Mouse (Mus musculus) kidney, embryonic 15.5 days (tissue): ENCODE data around the gene Ankrd37. TPM values are rescaled to one million over a fixed set of nuclear protein-coding genes. Genes with fewer than 3 reads are reported as not detected.

ENCODE experiments used
- ATAC-seq: fragments of 200-750 bp; cut with Nextera tagmentation; replicated peaks from 2 replicates; pipeline ENCODE4 v1.8.0; 2017; ENCODE audit warnings: moderate TSS enrichment; ENCODE audit not compliant: low FRiP score
- H3K27ac ChIP-seq: fragments of 300-500 bp; sonication (generic); 2 replicates; pipeline ENCODE4 v1.5.1; 2015; ENCODE audit warnings: mild to moderate bottlenecking, inconsistent platforms
- H3K27me3 ChIP-seq: fragments of 300-500 bp; sonication (generic); 2 replicates; pipeline ENCODE4 v1.6.1; 2015; ENCODE audit warnings: inconsistent platforms
- H3K36me3 ChIP-seq: fragments of 300-500 bp; sonication (generic); 2 replicates; pipeline ENCODE4 v1.6.1; 2015; ENCODE audit warnings: inconsistent platforms
- H3K4me1 ChIP-seq: fragments of 300-500 bp; sonication (generic); 2 replicates; pipeline ENCODE4 v1.6.1; 2015; ENCODE audit warnings: inconsistent platforms
- H3K4me2 ChIP-seq: fragments of 300-500 bp; sonication (generic); 2 replicates; pipeline ENCODE4 v1.6.1; 2015; ENCODE audit warnings: moderate library complexity, mild to moderate bottlenecking, inconsistent platforms
- H3K4me3 ChIP-seq: fragments of 300-500 bp; sonication (generic); replicated peaks from 2 replicates; pipeline ENCODE4 v1.5.1; 2015; ENCODE audit warnings: mild to moderate bottlenecking, inconsistent platforms
- H3K9ac ChIP-seq: fragments of 300-500 bp; sonication (generic); 2 replicates; pipeline ENCODE4 v1.6.1; 2015; ENCODE audit warnings: mild to moderate bottlenecking, inconsistent platforms
- H3K9me3 ChIP-seq: fragments of 300-500 bp; sonication (generic); replicated peaks from 2 replicates; pipeline ENCODE4 v1.6.1; 2016; ENCODE audit warnings: inconsistent platforms
- WGBS: fragments of 180-500 bp; shearing (Covaris S2); methylation state at CpG from one replicate; pipeline ENCODE4 v1.1.7; 2015; ENCODE audit warnings: mixed read lengths; 5-methylcytosine and 5-hydroxymethylcytosine counted together
- polyA plus RNA-seq: library from polyadenylated mRNA; unstranded; fragments of >200 nt; fragmentation: Nextera tagmentation; extraction: Ambion mirVana; gene quantifications from 2 replicates; pipeline ENCODE4 v1.2.1, GENCODE M21; 2015

Ankrd37 gene
- polyA plus RNA-seq, 1 experiment from 2014 or later: 23.6 TPM

DNA sequence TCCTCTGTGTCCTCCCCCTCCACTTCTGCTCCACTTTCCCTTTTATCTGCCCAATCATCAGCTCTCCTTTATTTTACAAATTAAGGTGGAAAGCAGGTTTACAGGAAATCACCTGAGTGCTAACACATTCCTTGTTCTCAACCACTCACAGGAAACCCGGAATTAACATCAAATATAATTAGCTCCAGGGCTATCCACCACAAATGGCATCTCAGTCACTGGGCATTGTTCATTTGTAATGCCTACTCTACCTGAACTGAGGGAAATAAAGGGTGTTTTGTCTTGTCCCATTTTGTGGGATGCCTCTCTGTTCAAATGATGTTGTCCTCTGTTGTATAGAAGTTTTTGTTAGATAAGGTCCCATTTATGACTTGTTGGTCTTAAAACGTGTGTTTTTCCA is 54.9 kb downstream of the Ankrd37 start:
- WGBS: 56% methylated on average over 2 of the region's 2 CpGs
- no peaks in the 10 kb centered on the region for H3K36me3 ChIP-seq
- no peak overlapping the region for H3K4me3 ChIP-seq
- no peak overlapping the region for H3K27ac ChIP-seq
- H3K4me2 ChIP-seq: no peak overlapping the region
- H3K4me1 ChIP-seq: no peaks in the 10 kb centered on the region
- no peaks in the 10 kb centered on the region for H3K9me3 ChIP-seq
- no peak for ATAC-seq
- H3K27me3 ChIP-seq: no peaks in the 10 kb centered on the region
- H3K9ac ChIP-seq: no peak overlapping the region

Other genes with a start within 250 kb of the Ankrd37 start
- 13.2 and 23.7 TPM in 2 replicates for gene Pdlim3, start 120.2 kb downstream of the Ankrd37 start, polyA plus RNA-seq
- not detected in 2 replicates for gene Ccdc110, start 71.1 kb downstream of the Ankrd37 start, polyA plus RNA-seq
- gene 1700029J07Rik, start 30.5 kb downstream of the Ankrd37 start, polyA plus RNA-seq: 4.9 and 5.5 TPM in 2 replicates
- 81.8 and 83.5 TPM in 2 replicates for gene Ufsp2, start 30.2 kb downstream of the Ankrd37 start, polyA plus RNA-seq
- gene Lrp2bp, start 6.4 kb downstream of the Ankrd37 start, polyA plus RNA-seq: 0.61 and 0.76 TPM in 2 replicates
- gene Cfap97, start 146.1 kb upstream of the Ankrd37 start, polyA plus RNA-seq: 23.7 and 31.0 TPM in 2 replicates
- 5.1 and 6.3 TPM in 2 replicates for gene Snx25, start 146.5 kb upstream of the Ankrd37 start, polyA plus RNA-seq
- 561 and 585 TPM in 2 replicates for gene Slc25a4, start 205.6 kb upstream of the Ankrd37 start, polyA plus RNA-seq